Mouse (Mus musculus): ENCODE results near the gene Map2. TPM values are rescaled to one million over a fixed set of nuclear protein-coding genes. Genes with fewer than 3 reads are reported as not detected.

Gene Map2
- polyA plus RNA-seq, 1 experiment: 3.5 TPM

- Histone ChIP-seq H3K27ac (ENCODE audit: control insufficient read depth, insufficient read depth, low read depth, low read length, poor library complexity) (no peak overlapping the region), H3K4me3 (replicated peaks; ENCODE audit: control insufficient read depth, low read depth, low read length) (no peak overlapping the region), H3K4me1 (ENCODE audit: control insufficient read depth, insufficient read depth, low read length) (no peaks in the 10 kb centered on the region)
- TF ChIP-seq CTCF (IDR thresholded peaks at IDR 0.05; ENCODE audit: control insufficient read depth, insufficient read depth, low read length): no peak
- no peak for TF ChIP-seq POLR2A (IDR thresholded peaks at IDR 0.05; ENCODE audit: borderline replicate concordance, control insufficient read depth, low read depth, low read length)
- WGBS: 32% methylated on average over 6 of the region's 6 CpGs
Measured at GRCm38 (mm10) chr1:66328996-66329395, 153.9 kb downstream of the Map2 start.

GRCm38 (mm10) chr1:66329534-66329933, 154.5 kb downstream of the Map2 start:
- H3K4me3 ChIP-seq (replicated peaks; ENCODE audit: control insufficient read depth, low read depth, low read length): no peak overlapping the region
- TF ChIP-seq CTCF (IDR thresholded peaks at IDR 0.05; ENCODE audit: control insufficient read depth, insufficient read depth, low read length): no peak
- TF ChIP-seq POLR2A (IDR thresholded peaks at IDR 0.05; ENCODE audit: borderline replicate concordance, control insufficient read depth, low read depth, low read length): no peak
- no peak overlapping the region for H3K27ac ChIP-seq (ENCODE audit: control insufficient read depth, insufficient read depth, low read depth, low read length, poor library complexity)
- H3K4me1 ChIP-seq (ENCODE audit: control insufficient read depth, insufficient read depth, low read length): no peaks in the 10 kb centered on the region

- Histone ChIP-seq H3K4me1 (ENCODE audit: control insufficient read depth, insufficient read depth, low read length) (no peaks in the 10 kb centered on the region), H3K27ac (ENCODE audit: control insufficient read depth, insufficient read depth, low read depth, low read length, poor library complexity) (no peak overlapping the region), H3K4me3 (replicated peaks; ENCODE audit: control insufficient read depth, low read depth, low read length) (no peak overlapping the region)
- no peak for TF ChIP-seq POLR2A (IDR thresholded peaks at IDR 0.05; ENCODE audit: borderline replicate concordance, control insufficient read depth, low read depth, low read length)
- 67% methylated on average over 2 of the region's 2 CpGs for WGBS
Measured at GRCm38 (mm10) chr1:66335724-66336284, 160.7 kb downstream of the Map2 start.

DNA sequence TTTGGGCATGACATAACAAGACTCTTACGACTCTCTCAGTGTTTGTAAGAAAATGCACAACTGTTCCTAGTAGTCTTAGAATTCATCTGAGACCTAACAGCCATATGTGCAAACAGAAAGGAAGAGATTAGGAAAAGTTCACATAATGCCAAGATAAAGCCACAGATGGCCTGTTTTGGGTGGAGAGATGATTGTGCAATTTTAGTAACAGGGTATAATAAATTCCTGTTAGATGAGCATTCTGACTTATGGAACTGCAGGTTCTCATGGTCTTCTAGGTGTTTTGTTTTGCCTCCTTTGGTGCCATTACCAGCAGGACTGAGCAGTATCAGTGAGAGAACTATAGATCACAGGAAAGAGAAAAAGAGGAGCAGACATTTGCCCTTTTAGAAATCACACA, 164.1 kb downstream of the Map2 start:
- no peak for TF ChIP-seq CTCF (IDR thresholded peaks at IDR 0.05; ENCODE audit: control insufficient read depth, insufficient read depth, low read length)
- TF ChIP-seq POLR2A (IDR thresholded peaks at IDR 0.05; ENCODE audit: borderline replicate concordance, control insufficient read depth, low read depth, low read length): no peak
- Histone ChIP-seq H3K4me1 (ENCODE audit: control insufficient read depth, insufficient read depth, low read length) (no peaks in the 10 kb centered on the region), H3K4me3 (replicated peaks; ENCODE audit: control insufficient read depth, low read depth, low read length) (no peak overlapping the region), H3K27ac (ENCODE audit: control insufficient read depth, insufficient read depth, low read depth, low read length, poor library complexity) (no peak overlapping the region)
- 65% methylated on average over 1 of the region's 1 CpGs for WGBS

DNA sequence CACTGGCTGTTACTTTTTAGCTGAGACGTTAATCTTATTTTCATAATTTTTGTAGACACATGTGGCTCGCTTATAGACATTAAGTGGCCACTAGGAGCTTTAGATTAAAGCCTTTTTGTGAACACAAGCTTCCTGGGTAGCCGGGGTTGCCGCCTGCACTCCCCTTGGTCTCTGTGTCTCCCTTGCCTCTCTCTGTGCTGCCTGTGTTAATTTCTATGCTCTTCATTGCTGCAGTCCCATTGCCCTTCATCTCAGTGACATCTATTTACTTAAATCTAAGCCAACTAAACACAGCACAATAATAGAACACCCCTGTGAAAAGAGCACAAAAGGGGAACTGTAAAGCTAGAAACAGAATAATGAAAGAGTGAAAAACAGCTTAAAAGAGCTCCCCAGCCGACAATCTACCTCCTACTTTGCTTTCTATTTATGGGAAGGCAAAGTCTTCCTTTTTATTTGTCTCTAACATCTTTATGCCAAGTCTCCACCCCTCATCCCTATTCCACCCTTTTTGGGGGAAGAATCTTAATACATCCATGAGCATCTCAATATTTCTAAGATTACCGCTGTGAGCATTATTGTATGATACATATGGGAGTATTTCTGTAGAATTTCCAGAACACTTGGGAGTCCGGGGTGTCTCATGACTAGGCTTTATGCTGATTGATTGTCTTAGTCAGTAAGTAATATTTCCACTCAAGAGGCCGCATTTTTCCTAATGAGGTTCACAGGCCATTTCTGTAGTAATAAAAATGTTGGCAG, 173.5 kb downstream of the Map2 start:
- Histone ChIP-seq H3K4me1 (ENCODE audit: control insufficient read depth, insufficient read depth, low read length) (no peaks in the 10 kb centered on the region), H3K27ac (ENCODE audit: control insufficient read depth, insufficient read depth, low read depth, low read length, poor library complexity) (no peak overlapping the region), H3K4me3 (replicated peaks; ENCODE audit: control insufficient read depth, low read depth, low read length) (no peak overlapping the region)
- TF ChIP-seq CTCF (IDR thresholded peaks at IDR 0.05; ENCODE audit: control insufficient read depth, insufficient read depth, low read length): no peak
- no peak for TF ChIP-seq POLR2A (IDR thresholded peaks at IDR 0.05; ENCODE audit: borderline replicate concordance, control insufficient read depth, low read depth, low read length)
- 70% methylated on average over 8 of the region's 8 CpGs for WGBS

- no peak for TF ChIP-seq CTCF (IDR thresholded peaks at IDR 0.05; ENCODE audit: control insufficient read depth, insufficient read depth, low read length)
- TF ChIP-seq POLR2A (IDR thresholded peaks at IDR 0.05; ENCODE audit: borderline replicate concordance, control insufficient read depth, low read depth, low read length): no peak
- 92% methylated on average over 3 of the region's 3 CpGs for WGBS
- no peak overlapping the region for H3K4me3 ChIP-seq (replicated peaks; ENCODE audit: control insufficient read depth, low read depth, low read length)
- no peak overlapping the region for H3K27ac ChIP-seq (ENCODE audit: control insufficient read depth, insufficient read depth, low read depth, low read length, poor library complexity)
- no peaks in the 10 kb centered on the region for H3K4me1 ChIP-seq (ENCODE audit: control insufficient read depth, insufficient read depth, low read length)
Measured at GRCm38 (mm10) chr1:66349166-66349835, 174.2 kb downstream of the Map2 start.

GRCm38 (mm10) chr1:66351366-66351765, 176.3 kb downstream of the Map2 start:
- Histone ChIP-seq H3K4me3 (replicated peaks; ENCODE audit: control insufficient read depth, low read depth, low read length) (no peak overlapping the region), H3K4me1 (ENCODE audit: control insufficient read depth, insufficient read depth, low read length) (no peaks in the 10 kb centered on the region), H3K27ac (ENCODE audit: control insufficient read depth, insufficient read depth, low read depth, low read length, poor library complexity) (no peak overlapping the region)
- TF ChIP-seq CTCF (IDR thresholded peaks at IDR 0.05; ENCODE audit: control insufficient read depth, insufficient read depth, low read length): no peak
- TF ChIP-seq POLR2A (IDR thresholded peaks at IDR 0.05; ENCODE audit: borderline replicate concordance, control insufficient read depth, low read depth, low read length): no peak

- H3K4me1 ChIP-seq (ENCODE audit: control insufficient read depth, insufficient read depth, low read length): no peaks in the 10 kb centered on the region
- TF ChIP-seq POLR2A (IDR thresholded peaks at IDR 0.05; ENCODE audit: borderline replicate concordance, control insufficient read depth, low read depth, low read length): no peak
- no peak for TF ChIP-seq CTCF (IDR thresholded peaks at IDR 0.05; ENCODE audit: control insufficient read depth, insufficient read depth, low read length)
- H3K27ac ChIP-seq (ENCODE audit: control insufficient read depth, insufficient read depth, low read depth, low read length, poor library complexity): no peak overlapping the region
- no peak overlapping the region for H3K4me3 ChIP-seq (replicated peaks; ENCODE audit: control insufficient read depth, low read depth, low read length)
- 80% methylated on average over 2 of the region's 2 CpGs for WGBS
Measured at GRCm38 (mm10) chr1:66361799-66362198, 186.7 kb downstream of the Map2 start.
